Mouse (Mus musculus): Measurements from ENCODE around the gene Ucma. TPM values are rescaled to one million over a fixed set of nuclear protein-coding genes. Genes with fewer than 3 reads are reported as not detected.
"Not testable (repeated sequence)": the region's sequence is repeated elsewhere in the genome, so short reads cannot be mapped to it uniquely, and the experiment has no call there.

Ucma gene
- total RNA-seq (2021) = under 1 TPM in 1 of 2 experiments, not detected in 1; 0.52 TPM
- long read RNA-seq, experiment 1 = 0 reads
- long read RNA-seq, experiment 2, partial matches to known transcripts = 0 of 1 reads
- long read RNA-seq, experiment 2, other reads (novel, unspliced or antisense) = 1 of 1 reads

- DNase-seq (ENCODE audit: low spot score in 2 of 2) = no peak
These were observed at the start of gene Ucma for GRCm38 (mm10) chr2:4975807-4976206. Ucma (plus strand) TSS chr2:4976122.

DNA sequence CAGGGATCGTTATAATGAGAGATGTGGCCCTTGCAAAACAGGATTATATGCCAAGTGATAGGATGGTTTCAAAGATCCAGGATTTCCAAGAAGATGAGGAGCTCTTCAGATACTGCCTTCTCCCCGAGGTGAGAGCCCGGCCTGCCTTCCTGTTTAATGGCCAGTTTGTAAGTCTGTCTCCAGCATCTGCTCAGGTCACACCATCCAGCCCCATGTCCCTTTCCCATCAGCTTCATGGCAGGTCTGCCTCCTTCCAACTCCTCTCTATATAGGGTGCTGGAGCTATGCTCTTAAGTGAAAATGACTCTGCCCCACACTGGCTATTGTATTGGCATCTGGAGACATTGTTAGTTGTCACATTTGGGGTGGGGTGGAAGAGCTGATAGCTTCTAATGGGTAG is 48.5 kb upstream of the Ucma start:
- DNase-seq (ENCODE audit: low spot score in 2 of 2) = no peak

- no peak for DNase-seq (ENCODE audit: low spot score in 2 of 2)
These were observed 46.7 kb upstream of the Ucma start for GRCm38 (mm10) chr2:4929230-4929629.

DNA sequence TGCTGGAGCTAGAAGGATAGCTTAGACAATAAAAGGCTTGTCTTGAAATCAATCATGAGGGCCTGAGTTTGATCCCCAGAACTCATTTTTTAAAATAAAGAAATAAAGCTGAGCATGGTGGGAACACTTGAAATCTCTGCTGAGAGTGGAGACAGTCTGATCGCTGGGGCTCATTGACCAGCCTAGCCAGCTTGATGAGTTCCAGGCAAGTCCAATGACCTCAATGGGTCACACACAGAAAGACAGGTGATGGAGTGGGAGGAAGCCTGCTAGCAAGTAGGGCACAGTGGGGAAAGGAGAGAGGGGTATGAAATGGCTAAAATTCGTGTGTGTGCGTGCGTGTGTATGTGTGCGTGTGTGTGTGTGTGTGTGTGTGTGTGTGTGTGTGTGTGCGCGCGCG is 41.4 kb upstream of the Ucma start:
- no peak for DNase-seq (ENCODE audit: low spot score in 2 of 2)

GRCm38 (mm10) chr2:4937931-4938330 is 38.0 kb upstream of the Ucma start:
- DNase-seq (ENCODE audit: low spot score in 2 of 2) = no peak

DNA sequence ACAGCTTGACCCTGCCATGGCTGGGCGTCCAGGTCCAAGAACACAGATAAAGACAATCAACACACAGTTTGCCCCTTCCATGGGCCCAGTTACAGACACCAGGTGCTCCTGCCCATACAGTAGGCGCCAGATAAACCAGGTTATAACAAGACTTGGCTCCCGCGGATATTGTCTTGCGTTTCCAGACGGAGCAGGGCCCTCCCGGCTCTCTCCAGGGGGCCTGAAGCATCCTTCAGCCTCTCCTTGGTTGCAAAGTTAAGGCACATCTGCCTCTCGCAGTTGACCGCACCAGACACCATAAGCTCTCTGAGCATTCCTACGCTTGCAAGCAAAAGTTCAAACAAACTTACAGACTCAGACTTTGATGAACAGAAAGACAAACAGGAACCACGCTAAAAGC is 35.1 kb upstream of the Ucma start:
- no peak for DNase-seq (ENCODE audit: low spot score in 2 of 2)

DNA sequence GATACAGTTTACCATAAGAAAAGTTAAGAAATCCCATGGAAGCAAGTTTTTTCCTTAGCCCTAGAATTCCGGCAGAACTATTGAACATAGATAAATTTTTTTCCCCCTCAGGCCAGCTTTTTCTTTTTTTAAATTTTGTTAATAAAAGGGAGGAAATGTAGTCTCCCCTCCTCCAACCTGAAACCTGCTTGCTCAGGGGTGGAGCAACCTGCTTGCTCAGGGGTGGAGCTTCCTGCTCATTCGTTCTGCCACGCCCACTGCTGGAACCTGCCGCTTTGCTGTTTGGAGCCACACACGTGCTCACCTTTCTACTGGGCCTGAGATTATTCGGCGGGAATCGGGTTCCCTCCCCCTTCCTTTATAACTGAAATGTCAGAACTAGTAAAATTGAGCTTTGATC is 26.2 kb upstream of the Ucma start:
- DNase-seq (ENCODE audit: low spot score in 2 of 2) = not testable (repeated sequence)

DNA sequence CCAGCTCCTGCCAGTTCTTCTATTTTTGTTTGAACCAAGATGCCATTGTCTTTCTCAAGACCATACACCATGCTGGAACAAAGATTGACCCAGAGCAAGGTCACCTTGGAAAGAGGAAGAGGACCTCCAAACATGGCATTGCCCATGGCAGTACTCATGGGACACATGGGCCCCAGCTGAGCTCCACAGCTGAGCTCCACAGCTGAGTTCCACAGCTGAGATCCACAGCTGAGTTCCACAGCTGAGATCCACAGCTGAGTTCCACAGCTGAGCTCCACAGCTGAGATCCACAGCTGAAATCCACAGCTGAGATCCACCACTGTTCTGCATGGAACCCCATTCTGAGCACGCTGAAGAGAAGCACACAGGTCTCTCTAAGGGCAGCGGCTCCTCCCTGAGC is 24.9 kb upstream of the Ucma start:
- no peak for DNase-seq (ENCODE audit: low spot score in 2 of 2)

DNA sequence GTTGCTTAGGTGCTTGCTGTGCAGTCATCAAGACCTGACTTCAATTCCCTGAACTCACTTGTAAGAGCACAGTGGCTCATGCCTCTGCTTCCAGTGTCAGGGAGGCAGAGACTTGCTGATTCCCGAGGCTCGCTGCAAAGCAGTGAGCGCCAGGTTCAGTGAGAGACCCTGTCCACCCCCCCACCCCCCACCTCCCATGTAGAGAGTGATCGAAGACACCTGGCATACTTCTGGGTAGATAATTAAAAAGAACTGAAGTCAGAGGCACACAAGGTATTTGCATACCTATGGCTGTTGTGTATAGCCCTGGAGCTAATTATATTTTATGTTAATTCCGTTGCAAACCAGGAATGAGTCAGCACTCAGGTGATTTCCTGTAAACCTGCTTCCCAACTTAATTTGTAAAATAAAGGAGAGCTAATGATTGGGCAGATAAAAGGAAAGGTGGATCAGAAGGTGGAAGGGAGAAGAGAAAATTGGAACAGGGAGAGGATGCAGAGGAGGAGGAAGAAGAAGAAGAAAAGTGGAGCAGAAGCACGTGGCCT is 21.6 kb upstream of the Ucma start:
- DNase-seq (ENCODE audit: low spot score in 2 of 2) = no peak

GRCm38 (mm10) chr2:4958039-4958438 is 17.9 kb upstream of the Ucma start:
- DNase-seq (ENCODE audit: low spot score in 2 of 2) = no peak

GRCm38 (mm10) chr2:4967806-4968205 is 8.1 kb upstream of the Ucma start:
- no peak for DNase-seq (ENCODE audit: low spot score in 2 of 2)

GRCm38 (mm10) chr2:4969083-4969482 is 6.8 kb upstream of the Ucma start:
- DNase-seq (ENCODE audit: low spot score in 2 of 2) = no peak

DNA sequence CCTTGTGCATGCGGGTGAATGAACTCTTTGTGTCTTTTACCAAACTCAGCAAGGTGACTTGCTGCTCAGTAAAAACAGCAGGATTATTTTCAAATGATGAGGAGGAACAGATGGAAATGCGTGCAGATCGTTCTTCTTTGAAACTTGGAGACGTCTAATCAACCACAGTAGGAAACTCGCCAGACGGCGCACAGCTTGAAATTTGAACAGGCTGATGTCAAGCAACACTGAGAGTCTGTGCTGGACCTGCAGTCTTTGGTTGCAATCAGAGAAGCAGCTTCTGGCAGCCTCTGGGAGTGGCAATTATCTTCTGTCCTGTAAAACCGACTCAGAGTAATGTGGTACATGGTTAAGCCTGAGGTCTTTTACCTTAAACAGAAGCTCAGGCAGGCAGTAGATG is 2.2 kb downstream of the Ucma start:
- DNase-seq (ENCODE audit: low spot score in 2 of 2) = no peak

DNA sequence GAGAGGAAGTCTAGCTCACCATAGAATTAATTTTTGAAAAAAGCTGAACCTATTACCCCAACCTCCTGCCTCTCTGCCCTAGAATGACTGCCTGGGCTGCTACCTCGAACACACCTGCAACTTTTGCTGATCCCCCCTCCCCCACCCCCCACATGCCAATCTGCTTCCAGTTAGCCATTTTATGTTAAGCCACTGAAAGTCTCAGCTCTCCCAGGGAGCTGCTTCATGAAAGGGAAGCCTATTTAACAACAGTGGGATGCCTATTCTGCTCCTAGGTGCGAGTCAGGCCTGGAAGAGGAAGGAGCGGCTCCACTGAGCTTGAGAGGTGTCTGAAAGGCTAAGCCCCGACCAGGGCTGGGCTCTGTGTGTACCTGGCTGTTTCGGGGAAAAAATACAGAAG is 8.1 kb downstream of the Ucma start:
- no peak for DNase-seq (ENCODE audit: low spot score in 2 of 2)

GRCm38 (mm10) chr2:4985000-4985399 is 9.1 kb downstream of the Ucma start:
- DNase-seq (ENCODE audit: low spot score in 2 of 2) = no peak

DNA sequence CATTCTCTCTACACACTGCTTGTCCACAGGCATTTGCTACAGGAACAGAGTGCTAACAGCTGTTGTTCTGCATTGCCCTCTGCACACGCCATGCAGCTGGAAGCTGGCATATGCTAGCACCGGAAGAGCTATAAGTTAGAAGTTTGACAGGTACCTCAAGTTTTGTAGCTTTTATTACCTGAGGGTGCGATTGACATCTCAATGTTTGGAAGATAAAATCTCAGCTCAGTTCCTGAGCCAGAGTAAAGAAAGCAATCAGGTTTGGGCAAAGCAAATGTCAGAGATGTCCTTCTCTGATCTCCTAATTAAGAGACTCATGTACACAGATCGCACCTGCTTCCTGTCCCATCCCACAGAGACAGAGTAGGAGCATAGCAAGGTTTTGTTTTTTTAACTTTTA is 10.9 kb downstream of the Ucma start:
- no peak for DNase-seq (ENCODE audit: low spot score in 2 of 2)

GRCm38 (mm10) chr2:4987388-4988180 is 11.7 kb downstream of the Ucma start:
- DNase-seq (ENCODE audit: low spot score in 2 of 2) = no peak

DNA sequence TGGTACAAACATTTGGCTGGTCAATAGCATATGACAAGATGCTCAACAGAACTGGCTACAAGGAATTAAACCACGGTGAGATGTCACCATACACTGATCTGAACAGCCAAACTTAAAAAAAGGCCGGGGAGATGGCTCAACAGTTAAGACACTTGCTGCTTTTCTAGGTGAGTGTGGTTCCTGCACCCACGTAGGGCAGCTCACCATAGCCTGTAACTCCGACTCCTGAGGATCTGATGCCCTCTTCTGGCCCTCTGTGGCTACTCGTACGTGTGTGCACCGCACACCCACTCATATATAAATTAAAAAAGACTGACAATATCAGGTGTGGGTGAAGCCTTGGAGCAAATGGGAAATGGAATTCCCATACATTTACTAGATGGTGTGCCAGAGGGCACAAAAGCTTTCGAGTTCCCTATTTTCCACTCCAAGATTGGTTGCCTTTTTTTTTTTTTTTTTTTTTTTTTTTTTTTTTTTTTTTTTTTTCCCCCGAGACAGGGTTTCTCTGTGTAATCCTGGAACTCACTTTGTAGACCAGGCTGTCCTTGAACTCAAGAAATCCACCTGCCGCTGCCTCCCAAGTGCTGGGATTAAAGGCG is 13.0 kb downstream of the Ucma start:
- DNase-seq (ENCODE audit: low spot score in 2 of 2) = no peak

DNA sequence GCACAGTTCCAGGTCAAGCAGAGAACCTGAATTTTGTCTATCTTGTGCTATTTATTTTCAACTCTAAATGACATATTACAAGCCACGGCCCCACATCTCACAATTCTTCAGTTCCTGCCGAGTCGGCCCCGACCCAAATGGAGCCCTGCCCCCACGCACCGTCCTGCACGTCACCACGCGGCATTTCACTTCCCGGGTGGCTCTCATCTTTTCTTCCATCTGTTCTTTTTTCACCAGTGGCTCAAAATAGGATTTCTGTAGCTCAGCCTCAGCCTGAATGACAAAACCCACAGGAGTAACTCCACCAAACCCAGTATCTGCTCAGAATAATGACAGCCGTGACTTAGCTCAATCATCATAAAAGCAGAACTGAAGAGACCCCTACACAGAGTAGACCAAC is 17.7 kb downstream of the Ucma start:
- DNase-seq (ENCODE audit: low spot score in 2 of 2) = no peak

DNA sequence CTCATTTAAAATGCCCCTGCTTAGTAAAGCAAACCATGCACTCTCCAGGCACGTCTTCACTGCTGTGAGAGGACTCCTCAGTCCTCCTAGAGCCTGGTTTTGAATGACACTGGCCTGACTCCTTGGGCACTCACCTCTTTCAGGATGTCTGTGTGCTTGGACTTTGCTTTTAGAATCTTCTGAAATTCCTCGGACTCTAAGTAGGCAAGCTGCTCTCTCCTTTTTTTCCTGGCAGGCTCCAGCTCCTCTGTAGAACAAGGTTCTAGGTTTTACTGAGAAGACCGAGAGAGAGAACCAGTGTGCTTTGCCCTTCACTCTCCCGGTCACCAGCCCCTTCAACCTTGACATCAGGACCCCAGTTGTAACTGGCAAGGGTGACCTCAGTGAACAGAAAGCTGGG is 18.5 kb downstream of the Ucma start:
- DNase-seq (ENCODE audit: low spot score in 2 of 2) = no peak

- no peak for DNase-seq (ENCODE audit: low spot score in 2 of 2)
These were observed 19.7 kb downstream of the Ucma start for GRCm38 (mm10) chr2:4995646-4996045.

- no peak for DNase-seq (ENCODE audit: low spot score in 2 of 2)
These were observed 20.5 kb downstream of the Ucma start for GRCm38 (mm10) chr2:4996421-4996824.

GRCm38 (mm10) chr2:4998905-4999304 is 23.0 kb downstream of the Ucma start:
- DNase-seq (ENCODE audit: low spot score in 2 of 2) = no peak
